Mouse (Mus musculus): ENCODE results near the gene Gtf3c6.
A peak's percentile ranks its signal among the peaks of the same experiment; 100 is the strongest.

DNA sequence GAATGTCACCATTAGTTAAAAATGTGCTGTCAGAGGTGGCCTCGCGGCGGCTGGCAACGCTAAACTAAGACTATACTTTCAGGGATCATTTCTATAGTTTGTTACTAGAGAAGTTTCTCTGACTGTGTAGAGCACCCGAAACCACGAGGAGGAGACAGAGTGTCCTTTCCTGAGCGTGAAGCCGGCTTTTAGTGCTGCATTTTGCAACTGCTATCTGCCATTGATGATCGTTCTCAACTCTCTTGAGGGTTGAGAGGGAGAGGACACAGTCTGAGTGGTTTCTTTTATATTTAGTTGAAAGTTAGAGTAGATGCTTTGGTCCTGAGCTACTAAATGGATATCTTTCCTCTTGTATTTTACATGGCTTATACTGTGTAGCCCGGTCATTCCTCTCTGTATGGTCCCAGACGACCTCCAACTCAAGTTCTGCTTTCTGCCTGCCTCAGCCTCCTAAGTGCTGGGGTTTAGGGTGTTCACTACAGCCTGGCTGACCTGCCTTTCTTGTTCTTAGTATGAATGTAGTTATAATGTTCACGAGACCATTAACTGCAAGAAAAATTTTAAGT lies 576 bp upstream of the Gtf3c6 start:
- TF ChIP-seq CTCF (IDR thresholded peaks at IDR 0.05; ENCODE audit: extremely low read depth, insufficient read length, insufficient replicate concordance, low read depth, low read length): peak; percentile 30; the same call in 1 of the 2 replicates
- peak; percentile 83; the same call in 1 of the 2 replicates for TF ChIP-seq POLR2A (IDR thresholded peaks at IDR 0.05; ENCODE audit: low read depth, low read length)
